Mouse (Mus musculus) ES-Bruce4 (cell line): ENCODE measurements at regions not wholly inside any gene's neighbourhood (a gene's known extent, or its start where the extent isn't known, plus 50 kb on each side); places are given as distances from the start of the nearest gene placed in this dataset.

Experiments used
- EP300 ChIP-seq: IDR thresholded peaks from 2 replicates; pipeline ENCODE4 v1.6.1; 2011; ENCODE audit warnings: low read depth, low read length; ENCODE audit not compliant: insufficient read depth
- POLR2A ChIP-seq: IDR thresholded peaks from one replicate; pipeline ENCODE4 v1.8.1; 2011; ENCODE audit warnings: low read length; ENCODE audit not compliant: insufficient read depth

- TF ChIP-seq POLR2A (no peak), EP300 (no peak)
Measured at GRCm38 (mm10) chr9:60957438-60957837, 163.1 kb downstream of the Uaca start.
